Mouse (Mus musculus): ENCODE data around the gene Surf2. TPM values are rescaled to one million over a fixed set of nuclear protein-coding genes. Genes with fewer than 3 reads are reported as not detected.
"Not testable (repeated sequence)": the region's sequence is repeated elsewhere in the genome, so short reads cannot be mapped to it uniquely, and the experiment has no call there.

Surf2 gene
- polyA plus RNA-seq (2012; rRNA removed), result 30.0 and 31.4 TPM in 2 replicates

GRCm38 (mm10) chr2:26915927-26916728 is at the start of gene Surf2, which contains the start of gene Surf1:
Surf2 (plus strand) TSS chr2:26916367.
Surf1 (minus strand) TSS chr2:26916530.
- TF ChIP-seq CTCF (conservative IDR thresholded peaks at IDR 0.05; ENCODE audit: insufficient read depth, insufficient read length, low read depth, low read length) (no peak), POLR2A (IDR thresholded peaks at IDR 0.05; ENCODE audit: low read depth, low read length) (peak; percentile 6)
- Histone ChIP-seq H3K36me3 (ENCODE audit: control insufficient read depth, insufficient read depth, low read length) (peaks cover 4% of the 10 kb centered on the region; the same call in 1 of the 2 replicates), H3K27me3 (replicated peaks; ENCODE audit: control insufficient read depth, insufficient read depth, low read length) (no peaks in the 10 kb centered on the region), H3K4me3 (ENCODE audit: insufficient read depth, low read depth, low read length) (peak within 1 kb of the TSS; percentile 78), H3K27ac (ENCODE audit: insufficient read depth, low read depth, low read length) (peak within 1 kb of the TSS; percentile 70), H3K4me1 (ENCODE audit: control insufficient read depth, insufficient read depth, low read length) (peaks cover 20% of the 10 kb centered on the region)
- 1% methylated on average over 47 of the region's 47 CpGs for WGBS
- DNase-seq, result peak; percentile 89

- no peak for TF ChIP-seq CTCF (conservative IDR thresholded peaks at IDR 0.05; ENCODE audit: insufficient read depth, insufficient read length, low read depth, low read length)
- TF ChIP-seq POLR2A (IDR thresholded peaks at IDR 0.05; ENCODE audit: low read depth, low read length), result no peak
- Histone ChIP-seq H3K4me1 (ENCODE audit: control insufficient read depth, insufficient read depth, low read length) (no peaks in the 10 kb centered on the region), H3K27me3 (replicated peaks; ENCODE audit: control insufficient read depth, insufficient read depth, low read length) (no peaks in the 10 kb centered on the region; the same call in 1 of the 2 replicates), H3K4me3 (ENCODE audit: insufficient read depth, low read depth, low read length) (no peak overlapping the region), H3K36me3 (ENCODE audit: control insufficient read depth, insufficient read depth, low read length) (no peaks in the 10 kb centered on the region), H3K27ac (ENCODE audit: insufficient read depth, low read depth, low read length) (no peak overlapping the region)
- no peak for DNase-seq
- 66% methylated on average over 6 of the region's 6 CpGs for WGBS
Observed at GRCm38 (mm10) chr2:26870666-26871065, 45.5 kb upstream of the Surf2 start.

- no peak overlapping the region for H3K27ac ChIP-seq (ENCODE audit: insufficient read depth, low read depth, low read length)
- no peak overlapping the region for H3K4me3 ChIP-seq (ENCODE audit: insufficient read depth, low read depth, low read length)
- TF ChIP-seq CTCF (conservative IDR thresholded peaks at IDR 0.05; ENCODE audit: insufficient read depth, insufficient read length, low read depth, low read length) (no peak), POLR2A (IDR thresholded peaks at IDR 0.05; ENCODE audit: low read depth, low read length) (no peak)
- no peak for DNase-seq
- no peaks in the 10 kb centered on the region for H3K27me3 ChIP-seq (replicated peaks; ENCODE audit: control insufficient read depth, insufficient read depth, low read length)
- H3K36me3 ChIP-seq (ENCODE audit: control insufficient read depth, insufficient read depth, low read length), result no peaks in the 10 kb centered on the region
- no peaks in the 10 kb centered on the region for H3K4me1 ChIP-seq (ENCODE audit: control insufficient read depth, insufficient read depth, low read length)
Observed at GRCm38 (mm10) chr2:26878571-26878970, 37.6 kb upstream of the Surf2 start.

GRCm38 (mm10) chr2:26885541-26885940 is 30.6 kb upstream of the Surf2 start:
- not testable (repeated sequence) for H3K4me3 ChIP-seq (ENCODE audit: insufficient read depth, low read depth, low read length); DNase-seq; H3K27me3 ChIP-seq (replicated peaks; ENCODE audit: control insufficient read depth, insufficient read depth, low read length); H3K36me3 ChIP-seq (ENCODE audit: control insufficient read depth, insufficient read depth, low read length); H3K4me1 ChIP-seq (ENCODE audit: control insufficient read depth, insufficient read depth, low read length); H3K27ac ChIP-seq (ENCODE audit: insufficient read depth, low read depth, low read length)
- WGBS, result 86% methylated on average over 2 of the region's 2 CpGs

- WGBS, result 46% methylated on average over 4 of the region's 4 CpGs
- DNase-seq; H3K4me1 ChIP-seq (ENCODE audit: control insufficient read depth, insufficient read depth, low read length); H3K4me3 ChIP-seq (ENCODE audit: insufficient read depth, low read depth, low read length); H3K27ac ChIP-seq (ENCODE audit: insufficient read depth, low read depth, low read length); H3K36me3 ChIP-seq (ENCODE audit: control insufficient read depth, insufficient read depth, low read length); H3K27me3 ChIP-seq (replicated peaks; ENCODE audit: control insufficient read depth, insufficient read depth, low read length): not testable (repeated sequence)
Observed at GRCm38 (mm10) chr2:26886170-26886569, 30.0 kb upstream of the Surf2 start.

GRCm38 (mm10) chr2:26895898-26896297 is 20.3 kb upstream of the Surf2 start:
- Histone ChIP-seq H3K27me3 (replicated peaks; ENCODE audit: control insufficient read depth, insufficient read depth, low read length) (no peaks in the 10 kb centered on the region), H3K4me1 (ENCODE audit: control insufficient read depth, insufficient read depth, low read length) (no peaks in the 10 kb centered on the region), H3K27ac (ENCODE audit: insufficient read depth, low read depth, low read length) (no peak overlapping the region), H3K36me3 (ENCODE audit: control insufficient read depth, insufficient read depth, low read length) (peaks cover 1% of the 10 kb centered on the region), H3K4me3 (ENCODE audit: insufficient read depth, low read depth, low read length) (no peak overlapping the region)
- TF ChIP-seq POLR2A (IDR thresholded peaks at IDR 0.05; ENCODE audit: low read depth, low read length) (no peak), CTCF (conservative IDR thresholded peaks at IDR 0.05; ENCODE audit: insufficient read depth, insufficient read length, low read depth, low read length) (no peak)
- 90% methylated on average over 4 of the region's 4 CpGs for WGBS
- DNase-seq, result no peak

- Histone ChIP-seq H3K4me3 (ENCODE audit: insufficient read depth, low read depth, low read length) (no peak overlapping the region), H3K36me3 (ENCODE audit: control insufficient read depth, insufficient read depth, low read length) (no peaks in the 10 kb centered on the region; the same call in 1 of the 2 replicates), H3K27me3 (replicated peaks; ENCODE audit: control insufficient read depth, insufficient read depth, low read length) (no peaks in the 10 kb centered on the region), H3K27ac (ENCODE audit: insufficient read depth, low read depth, low read length) (no peak overlapping the region), H3K4me1 (ENCODE audit: control insufficient read depth, insufficient read depth, low read length) (peaks cover 13% of the 10 kb centered on the region)
- no peak for DNase-seq
- WGBS, result 62% methylated on average over 1 of the region's 1 CpGs
- TF ChIP-seq CTCF (conservative IDR thresholded peaks at IDR 0.05; ENCODE audit: insufficient read depth, insufficient read length, low read depth, low read length), result no peak
- no peak for TF ChIP-seq POLR2A (IDR thresholded peaks at IDR 0.05; ENCODE audit: low read depth, low read length)
Observed at GRCm38 (mm10) chr2:26900731-26901130, 15.4 kb upstream of the Surf2 start.

All from kidney, adult 2 months (tissue).